Mouse (Mus musculus): ENCODE data around the gene Ano6. TPM values are rescaled to one million over a fixed set of nuclear protein-coding genes. Genes with fewer than 3 reads are reported as not detected.
A peak's percentile ranks its signal among the peaks of the same experiment; 100 is the strongest.

Ano6 gene
- polyA plus RNA-seq, 1 experiment from 2014 or later, result 16.2 TPM

GRCm38 (mm10) chr15:95885953-95886820 is 95.5 kb downstream of the Ano6 start:
- Histone ChIP-seq H3K27ac (replicated peaks) (peak overlapping the region; percentile 67), H3K36me3 (ENCODE audit: control insufficient read depth, insufficient read depth, low read length) (no peaks in the 10 kb centered on the region), H3K9me3 (ENCODE audit: control insufficient read depth, low read length) (no peaks in the 10 kb centered on the region), H3K4me3 (ENCODE audit: low read depth, low read length) (no peak overlapping the region), H3K4me1 (replicated peaks; ENCODE audit: control insufficient read depth, insufficient read depth) (peaks cover 8% of the 10 kb centered on the region), H3K4me2 (replicated peaks; ENCODE audit: low read depth) (no peak overlapping the region), H3K27me3 (ENCODE audit: control insufficient read depth, insufficient read depth, low read length) (no peaks in the 10 kb centered on the region), H3K9ac (ENCODE audit: low read length) (no peak overlapping the region)
- peak; percentile 51 for ATAC-seq (ENCODE audit: low FRiP score, low TSS enrichment)
- 50% methylated on average over 18 of the region's 18 CpGs for WGBS
- peak; percentile 39 for DNase-seq (ENCODE audit: low spot score)
- TF ChIP-seq EP300 (optimal IDR thresholded peaks at IDR 0.05), result no peak
- TF ChIP-seq CTCF (IDR thresholded peaks at IDR 0.05; ENCODE audit: low read depth), result no peak

GRCm38 (mm10) chr15:95887365-95887764 is 96.7 kb downstream of the Ano6 start:
- Histone ChIP-seq H3K4me2 (replicated peaks; ENCODE audit: low read depth) (no peak overlapping the region), H3K4me1 (replicated peaks; ENCODE audit: control insufficient read depth, insufficient read depth) (peaks cover 8% of the 10 kb centered on the region), H3K27me3 (ENCODE audit: control insufficient read depth, insufficient read depth, low read length) (no peaks in the 10 kb centered on the region), H3K9me3 (ENCODE audit: control insufficient read depth, low read length) (no peaks in the 10 kb centered on the region), H3K27ac (replicated peaks) (peak overlapping the region; percentile 77), H3K9ac (ENCODE audit: low read length) (no peak overlapping the region), H3K4me3 (ENCODE audit: low read depth, low read length) (no peak overlapping the region), H3K36me3 (ENCODE audit: control insufficient read depth, insufficient read depth, low read length) (no peaks in the 10 kb centered on the region)
- 12% methylated on average over 5 of the region's 5 CpGs for WGBS
- ATAC-seq (ENCODE audit: low FRiP score, low TSS enrichment), result peak; percentile 84
- DNase-seq (ENCODE audit: low spot score), result peak; percentile 50
- TF ChIP-seq CTCF (IDR thresholded peaks at IDR 0.05; ENCODE audit: low read depth), result no peak
- no peak for TF ChIP-seq EP300 (optimal IDR thresholded peaks at IDR 0.05)

DNA sequence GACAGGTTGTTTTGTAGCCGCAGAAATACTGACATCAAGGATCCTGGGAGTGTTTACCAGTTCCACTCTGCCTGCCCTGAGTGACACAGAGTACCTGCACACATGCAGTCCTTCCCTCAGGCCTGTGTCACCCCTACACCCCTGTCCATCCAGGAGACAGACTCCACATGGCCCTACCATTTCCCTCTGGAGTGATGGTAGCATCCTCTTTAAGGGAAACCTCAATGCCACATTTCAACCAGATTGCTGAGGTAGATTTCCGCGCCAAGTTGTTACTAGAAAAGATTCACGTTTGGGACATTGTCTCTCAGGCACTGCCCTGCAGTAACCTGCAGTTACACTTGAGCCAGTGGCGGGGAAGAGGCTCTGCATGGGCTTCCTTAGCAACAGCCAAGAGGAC is 97.9 kb downstream of the Ano6 start:
- H3K9me3 ChIP-seq (ENCODE audit: control insufficient read depth, low read length), result no peaks in the 10 kb centered on the region
- WGBS, result 77% methylated on average over 5 of the region's 5 CpGs
- no peak for ATAC-seq (ENCODE audit: low FRiP score, low TSS enrichment)
- H3K4me2 ChIP-seq (replicated peaks; ENCODE audit: low read depth), result no peak overlapping the region
- no peak for DNase-seq (ENCODE audit: low spot score)
- H3K36me3 ChIP-seq (ENCODE audit: control insufficient read depth, insufficient read depth, low read length), result no peaks in the 10 kb centered on the region
- H3K27me3 ChIP-seq (ENCODE audit: control insufficient read depth, insufficient read depth, low read length), result no peaks in the 10 kb centered on the region
- H3K9ac ChIP-seq (ENCODE audit: low read length), result no peak overlapping the region
- H3K4me3 ChIP-seq (ENCODE audit: low read depth, low read length), result no peak overlapping the region
- no peak for TF ChIP-seq CTCF (IDR thresholded peaks at IDR 0.05; ENCODE audit: low read depth)
- TF ChIP-seq EP300 (optimal IDR thresholded peaks at IDR 0.05), result no peak
- no peak overlapping the region for H3K27ac ChIP-seq (replicated peaks)
- peaks cover 8% of the 10 kb centered on the region for H3K4me1 ChIP-seq (replicated peaks; ENCODE audit: control insufficient read depth, insufficient read depth)

GRCm38 (mm10) chr15:95890368-95890767 is 99.7 kb downstream of the Ano6 start:
- 84% methylated on average over 5 of the region's 5 CpGs for WGBS
- no peak for ATAC-seq (ENCODE audit: low FRiP score, low TSS enrichment)

DNA sequence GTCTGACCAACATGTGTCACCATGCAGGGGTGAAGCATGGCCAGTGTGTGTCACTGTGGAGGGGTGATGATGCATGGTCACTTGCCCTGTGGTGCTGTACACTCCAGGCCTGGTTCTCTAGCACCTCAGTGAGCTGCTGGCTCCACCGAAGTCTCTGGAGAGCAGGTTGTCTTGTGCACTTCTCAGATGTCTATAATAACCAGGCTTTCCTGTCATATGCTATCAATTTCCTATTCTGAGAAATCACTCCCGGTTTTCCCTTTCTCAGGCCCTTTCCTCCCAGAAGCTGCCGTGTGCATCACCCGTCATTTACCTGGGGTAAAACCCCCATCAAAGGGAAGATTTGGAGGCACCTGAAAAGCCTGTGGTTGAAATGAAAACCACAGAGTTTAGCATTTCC is 101.5 kb downstream of the Ano6 start:
- Histone ChIP-seq H3K4me3 (ENCODE audit: low read depth, low read length) (no peak overlapping the region), H3K9me3 (ENCODE audit: control insufficient read depth, low read length) (no peaks in the 10 kb centered on the region), H3K27me3 (ENCODE audit: control insufficient read depth, insufficient read depth, low read length) (no peaks in the 10 kb centered on the region), H3K4me1 (replicated peaks; ENCODE audit: control insufficient read depth, insufficient read depth) (no peaks in the 10 kb centered on the region), H3K36me3 (ENCODE audit: control insufficient read depth, insufficient read depth, low read length) (no peaks in the 10 kb centered on the region), H3K4me2 (replicated peaks; ENCODE audit: low read depth) (no peak overlapping the region), H3K9ac (ENCODE audit: low read length) (no peak overlapping the region), H3K27ac (replicated peaks) (no peak overlapping the region)
- DNase-seq (ENCODE audit: low spot score) (no peak), ATAC-seq (ENCODE audit: low FRiP score, low TSS enrichment) (no peak)
- TF ChIP-seq CTCF (IDR thresholded peaks at IDR 0.05; ENCODE audit: low read depth) (0 out of 2 replicates have a peak, but pooled peaks have one; percentile 1), EP300 (optimal IDR thresholded peaks at IDR 0.05) (no peak)
- WGBS, result 94% methylated on average over 4 of the region's 4 CpGs

More at GRCm38 (mm10) chr15:95890368-95890767, 99.7 kb downstream of the Ano6 start:
- TF ChIP-seq EP300 (optimal IDR thresholded peaks at IDR 0.05), result no peak
- no peak for TF ChIP-seq CTCF (IDR thresholded peaks at IDR 0.05; ENCODE audit: low read depth)
- Histone ChIP-seq H3K4me1 (replicated peaks; ENCODE audit: control insufficient read depth, insufficient read depth) (peaks cover 8% of the 10 kb centered on the region), H3K27me3 (ENCODE audit: control insufficient read depth, insufficient read depth, low read length) (no peaks in the 10 kb centered on the region), H3K4me2 (replicated peaks; ENCODE audit: low read depth) (no peak overlapping the region), H3K27ac (replicated peaks) (no peak overlapping the region), H3K4me3 (ENCODE audit: low read depth, low read length) (no peak overlapping the region), H3K9ac (ENCODE audit: low read length) (no peak overlapping the region), H3K36me3 (ENCODE audit: control insufficient read depth, insufficient read depth, low read length) (no peaks in the 10 kb centered on the region), H3K9me3 (ENCODE audit: control insufficient read depth, low read length) (no peaks in the 10 kb centered on the region)
- no peak for DNase-seq (ENCODE audit: low spot score)

DNA sequence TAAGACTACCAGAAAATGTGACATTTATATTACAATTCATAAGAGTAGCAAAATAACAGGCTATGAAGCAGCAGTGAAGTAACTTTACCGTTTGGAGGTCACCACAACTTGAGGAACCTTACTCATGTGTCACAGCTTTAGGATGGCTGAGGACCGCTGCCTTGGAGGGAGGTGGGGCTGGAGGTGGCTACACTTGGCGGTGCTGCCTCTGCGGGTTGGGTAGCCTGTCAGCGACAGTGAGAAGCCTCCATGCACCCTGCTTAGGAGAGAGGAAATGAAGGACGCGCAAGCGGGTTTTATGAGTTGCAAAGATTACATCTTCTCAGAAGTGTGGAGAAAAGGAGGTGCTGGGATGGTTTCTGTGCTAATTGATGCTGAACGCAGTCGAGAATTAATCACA is 102.3 kb downstream of the Ano6 start:
- Histone ChIP-seq H3K36me3 (ENCODE audit: control insufficient read depth, insufficient read depth, low read length) (no peaks in the 10 kb centered on the region), H3K9me3 (ENCODE audit: control insufficient read depth, low read length) (no peaks in the 10 kb centered on the region), H3K27ac (replicated peaks) (no peak overlapping the region), H3K4me3 (ENCODE audit: low read depth, low read length) (no peak overlapping the region), H3K4me2 (replicated peaks; ENCODE audit: low read depth) (no peak overlapping the region), H3K9ac (ENCODE audit: low read length) (no peak overlapping the region), H3K27me3 (ENCODE audit: control insufficient read depth, insufficient read depth, low read length) (no peaks in the 10 kb centered on the region), H3K4me1 (replicated peaks; ENCODE audit: control insufficient read depth, insufficient read depth) (no peaks in the 10 kb centered on the region)
- 85% methylated on average over 10 of the region's 10 CpGs for WGBS
- no peak for TF ChIP-seq CTCF (IDR thresholded peaks at IDR 0.05; ENCODE audit: low read depth)
- ATAC-seq (ENCODE audit: low FRiP score, low TSS enrichment), result no peak
- no peak for DNase-seq (ENCODE audit: low spot score)

All from stomach, postnatal 0 days (tissue).